ENCODE assay signal across 26 mouse cellular contexts in genomic region chr8:12732431-12732830, GRCm38 (mm10).
"Had no signal": no experiment of that assay in that cellular context is flagged by ENCODE, and none has a peak within 500 bp of the region (broad histone marks: within the 10 kb centered on the region; RNA-seq: fewer than 3 reads in every experiment).

No protein-coding gene starts in this region.

- H3K4me1 ChIP-seq: heart, embryonic 13.5 days; heart, embryonic 15.5 days; hindbrain, embryonic 15.5 days; limb, embryonic 12.5 days; liver, embryonic 13.5 days; liver, embryonic 15.5 days had no signal

- H3K9me3 ChIP-seq: heart, embryonic 13.5 days; heart, embryonic 15.5 days; hindbrain, embryonic 13.5 days; hindbrain, embryonic 15.5 days; limb, embryonic 10.5 days; limb, embryonic 12.5 days; liver, embryonic 13.5 days; liver, embryonic 15.5 days had no signal

- H3K36me3 ChIP-seq: heart, embryonic 13.5 days; heart, embryonic 15.5 days; hindbrain, embryonic 13.5 days; hindbrain, embryonic 15.5 days; limb, embryonic 10.5 days; limb, embryonic 12.5 days; liver, embryonic 13.5 days; liver, embryonic 15.5 days had no signal

- H3K4me2 ChIP-seq: heart, embryonic 11.5 days; heart, embryonic 13.5 days; heart, embryonic 15.5 days; hindbrain, embryonic 13.5 days; hindbrain, embryonic 15.5 days; limb, embryonic 12.5 days; liver, embryonic 11.5 days; liver, embryonic 13.5 days; liver, embryonic 15.5 days had no signal

- H3K9ac ChIP-seq: heart, embryonic 13.5 days; heart, embryonic 15.5 days; hindbrain, embryonic 13.5 days; hindbrain, embryonic 15.5 days; limb, embryonic 12.5 days; liver, embryonic 13.5 days; liver, embryonic 15.5 days had no signal

- H3K27ac ChIP-seq: heart, adult 2 months; heart, embryonic 13.5 days; heart, embryonic 15.5 days; hindbrain, embryonic 13.5 days; hindbrain, embryonic 15.5 days; hindbrain, postnatal 0 days; layer of hippocampus, adult 2 months; left cerebral cortex, adult 2 months; limb, embryonic 10.5 days; limb, embryonic 12.5 days; liver, embryonic 13.5 days; liver, embryonic 15.5 days had no signal

- H3K4me3 ChIP-seq: heart, adult 2 months; heart, embryonic 13.5 days; heart, embryonic 15.5 days; hindbrain, embryonic 13.5 days; hindbrain, embryonic 15.5 days; layer of hippocampus, adult 2 months; left cerebral cortex, adult 2 months; limb, embryonic 10.5 days; limb, embryonic 12.5 days; liver, embryonic 13.5 days; liver, embryonic 15.5 days had no signal

- DNase-seq: gastrocnemius, postnatal 14 days; gastrocnemius, postnatal 36 days; heart, adult 11 months; heart, adult 2 months; heart, postnatal 14 days; heart, postnatal 36 days; kidney, adult 11 months; kidney, adult 2 months; kidney, adult 9 months; kidney, postnatal 14 days; kidney, postnatal 36 days; liver; liver, embryonic 13.5 days had no signal

- ATAC-seq: hindbrain, postnatal 0 days; intestine, embryonic 16.5 days had no signal

- H3K27me3 ChIP-seq: heart, embryonic 13.5 days; heart, embryonic 15.5 days; hindbrain, embryonic 13.5 days; hindbrain, embryonic 15.5 days; limb, embryonic 12.5 days; liver, embryonic 13.5 days; liver, embryonic 15.5 days had no signal
